Mouse (Mus musculus) heart, adult 18-20 months (tissue): ENCODE data around the gene Carnmt1. TPM values are rescaled to one million over a fixed set of nuclear protein-coding genes. Genes with fewer than 3 reads are reported as not detected.

Experiments
- DNase-seq, 2 experiments: peaks; one replicate each; pipeline ENCODE4 v3.0.0; 2021 to 2022; ENCODE audit warnings: mixed read lengths in 1 of 2
- total RNA-seq, 2 experiments: library from RNA; stranded (reverse); gene quantifications; 2 replicates each; pipeline ENCODE4 v1.2.3; 2021

The Carnmt1 gene
- total RNA-seq, 2 experiments from 2014 or later, result 37.7 to 38.9 TPM

- no peak for DNase-seq
Observed at GRCm38 (mm10) chr19:18654330-18654729, 16.2 kb upstream of the Carnmt1 start.

GRCm38 (mm10) chr19:18654984-18655383, 15.6 kb upstream of the Carnmt1 start:
- no peak for DNase-seq

- no peak for DNase-seq
Observed at GRCm38 (mm10) chr19:18655999-18656398, 14.6 kb upstream of the Carnmt1 start.

- no peak for DNase-seq
Observed at GRCm38 (mm10) chr19:18658473-18658872, 12.1 kb upstream of the Carnmt1 start.

- DNase-seq, result no peak
Observed at GRCm38 (mm10) chr19:18659349-18659748, 11.2 kb upstream of the Carnmt1 start.

- no peak for DNase-seq
Observed at GRCm38 (mm10) chr19:18660466-18660865, 10.1 kb upstream of the Carnmt1 start.

GRCm38 (mm10) chr19:18661683-18662082, 8.9 kb upstream of the Carnmt1 start:
- DNase-seq, result no peak

GRCm38 (mm10) chr19:18663904-18664303, 6.7 kb upstream of the Carnmt1 start:
- DNase-seq, result no peak

- no peak for DNase-seq
Observed at GRCm38 (mm10) chr19:18666966-18667365, 3.6 kb upstream of the Carnmt1 start.

- DNase-seq, result no peak
Observed at GRCm38 (mm10) chr19:18669551-18669950, 1.0 kb upstream of the Carnmt1 start.

- DNase-seq, result peak; percentile 35 to 64
Observed at GRCm38 (mm10) chr19:18671056-18671741, 635 bp downstream of the Carnmt1 start.

GRCm38 (mm10) chr19:18672498-18672897, 1.9 kb downstream of the Carnmt1 start:
- peak in 1 of 2 experiments; percentile 18 for DNase-seq

GRCm38 (mm10) chr19:18673116-18673515, 2.6 kb downstream of the Carnmt1 start:
- DNase-seq, result no peak

GRCm38 (mm10) chr19:18682142-18682541, 11.6 kb downstream of the Carnmt1 start:
- DNase-seq, result no peak

GRCm38 (mm10) chr19:18687556-18687955, 17.0 kb downstream of the Carnmt1 start:
- peak; percentile 16 to 60 for DNase-seq

- no peak for DNase-seq
Observed at GRCm38 (mm10) chr19:18692176-18692575, 21.6 kb downstream of the Carnmt1 start.

- DNase-seq, result no peak
Observed at GRCm38 (mm10) chr19:18692768-18693167, 22.2 kb downstream of the Carnmt1 start.

- no peak for DNase-seq
Observed at GRCm38 (mm10) chr19:18695116-18695515, 24.6 kb downstream of the Carnmt1 start.

- DNase-seq, result no peak
Observed at GRCm38 (mm10) chr19:18695552-18695951, 25.0 kb downstream of the Carnmt1 start.

GRCm38 (mm10) chr19:18708101-18708500, 37.5 kb downstream of the Carnmt1 start:
- DNase-seq, result no peak

GRCm38 (mm10) chr19:18710903-18711302, 40.3 kb downstream of the Carnmt1 start:
- no peak for DNase-seq

GRCm38 (mm10) chr19:18711589-18711988, 41.0 kb downstream of the Carnmt1 start:
- no peak for DNase-seq

- DNase-seq, result no peak
Observed at GRCm38 (mm10) chr19:18712153-18712865, 41.7 kb downstream of the Carnmt1 start.

- DNase-seq, result peak; percentile 98
Observed at GRCm38 (mm10) chr19:18712866-18713300, 42.3 kb downstream of the Carnmt1 start, which contains the start of gene D030056L22Rik. Gene D030056L22Rik (plus strand): TSS chr19:18713193.
